Mouse (Mus musculus): ENCODE results near the gene Tead2.
"Not testable (repeated sequence)": the region's sequence is repeated elsewhere in the genome, so short reads cannot be mapped to it uniquely, and the experiment has no call there.

Gene Tead2

GRCm38 (mm10) chr7:45215673-45216441 lies at the start of gene Tead2:
Gene Tead2, plus strand, starts transcription at chr7:45215753.
- DNase-seq: no peak

GRCm38 (mm10) chr7:45166950-45167401 lies 48.6 kb upstream of the Tead2 start:
- peak; percentile 61 for DNase-seq

DNA sequence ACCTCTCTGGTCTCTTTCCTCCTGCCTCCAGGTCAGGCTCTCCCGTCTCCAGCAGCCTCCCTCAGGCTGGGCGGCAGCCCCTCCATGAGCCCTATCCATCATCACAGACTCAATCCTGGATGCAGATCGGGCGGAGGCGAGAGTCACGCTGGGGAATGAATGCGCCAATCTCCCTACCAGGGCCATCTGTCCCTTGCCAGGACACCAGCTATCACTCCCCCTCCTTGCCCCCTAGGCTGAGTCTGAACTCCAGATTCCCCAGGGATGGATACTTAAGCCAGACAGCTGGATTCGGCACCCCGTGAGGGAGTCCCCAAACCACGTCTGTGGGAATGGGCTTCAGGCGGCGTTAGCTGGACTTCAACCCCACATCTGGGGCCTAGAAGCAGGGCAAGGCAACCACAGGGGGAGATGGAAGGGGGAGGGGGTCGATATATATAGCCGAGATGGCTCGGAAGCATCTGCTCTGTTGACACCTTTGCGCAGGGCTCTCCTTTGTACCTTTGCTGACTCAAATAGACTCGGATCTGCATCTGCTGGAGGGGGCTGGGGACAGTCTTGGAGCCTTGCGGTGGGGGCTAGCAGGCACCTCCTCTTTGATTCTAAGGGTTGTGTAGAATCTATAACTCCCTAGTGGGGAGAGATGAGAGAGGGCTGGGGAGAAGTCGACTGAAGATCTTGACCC lies 47.6 kb upstream of the Tead2 start:
- peak; percentile 53 for DNase-seq

GRCm38 (mm10) chr7:45168656-45169055 lies 46.9 kb upstream of the Tead2 start:
- DNase-seq: peak; percentile 10

GRCm38 (mm10) chr7:45169495-45169894 lies 46.1 kb upstream of the Tead2 start:
- peak; percentile 53 for DNase-seq

DNA sequence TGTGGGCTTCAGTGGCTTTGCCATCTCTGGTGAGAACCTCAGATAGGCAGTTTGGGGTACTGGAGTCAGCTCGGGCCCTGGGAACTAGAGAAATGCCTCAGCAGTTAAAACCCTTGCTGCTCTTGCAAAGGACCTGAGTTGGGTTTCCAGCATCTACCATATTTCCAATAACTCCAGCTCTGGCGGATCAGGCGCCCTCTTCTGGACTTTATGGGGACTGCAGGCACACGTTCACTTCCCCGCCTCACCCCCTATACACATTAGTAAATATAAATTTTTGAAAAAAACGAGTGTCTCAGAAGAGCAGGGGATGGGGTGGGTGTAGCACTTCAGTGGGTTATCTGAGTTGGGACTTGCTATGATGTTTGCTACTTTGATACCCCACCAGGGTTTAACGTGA lies 42.6 kb upstream of the Tead2 start:
- DNase-seq: peak; percentile 57

DNA sequence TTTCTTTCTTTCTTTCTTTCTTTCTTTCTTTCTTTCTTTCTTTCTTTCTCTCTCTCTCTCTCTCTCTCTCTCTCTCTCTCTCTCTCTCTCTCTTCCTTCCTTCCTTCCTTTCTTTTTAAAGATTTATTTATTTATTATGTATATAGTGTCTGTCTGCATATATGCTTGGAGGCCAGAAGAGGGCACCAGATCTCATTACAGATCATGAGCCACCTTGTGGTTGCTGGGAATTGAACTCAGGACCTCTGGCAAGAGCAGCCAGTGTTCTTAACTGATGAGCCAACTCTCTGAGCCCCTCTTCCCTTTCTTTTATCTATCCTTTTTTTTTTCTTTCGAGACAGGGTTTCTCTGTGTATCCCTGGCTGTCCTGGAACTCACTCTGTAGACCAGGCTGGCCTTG lies 41.8 kb upstream of the Tead2 start:
- not testable (repeated sequence) for DNase-seq

DNA sequence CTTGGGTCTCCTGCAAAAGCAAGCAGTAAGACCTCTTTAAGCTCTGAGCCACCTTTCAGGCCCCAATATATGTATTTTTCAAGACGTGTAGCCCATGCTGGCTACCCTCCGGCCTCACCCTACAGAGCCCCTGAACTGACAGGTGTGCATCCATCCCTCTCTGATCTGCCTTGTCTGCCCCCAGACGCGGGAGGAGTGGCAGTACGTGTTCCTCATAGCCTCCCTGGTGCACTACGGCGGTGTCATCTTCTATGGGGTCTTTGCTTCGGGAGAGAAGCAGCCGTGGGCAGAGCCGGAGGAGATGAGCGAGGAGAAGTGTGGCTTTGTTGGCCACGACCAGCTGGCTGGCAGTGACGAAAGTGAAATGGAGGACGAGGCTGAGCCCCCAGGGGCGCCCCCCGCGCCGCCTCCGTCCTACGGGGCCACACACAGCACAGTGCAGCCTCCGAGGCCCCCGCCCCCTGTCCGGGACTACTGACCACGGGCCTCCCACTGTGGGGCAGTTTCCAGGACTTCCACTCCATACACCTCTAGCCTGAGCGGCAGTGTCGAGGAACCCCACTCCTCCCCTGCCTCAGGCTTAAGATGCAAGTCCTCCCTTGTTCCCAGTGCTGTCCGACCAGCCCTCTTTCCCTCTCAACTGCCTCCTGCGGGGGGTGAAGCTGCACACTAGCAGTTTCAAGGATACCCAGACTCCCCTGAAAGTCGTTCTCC lies 40.8 kb upstream of the Tead2 start:
- DNase-seq: no peak

- no peak for DNase-seq
These were observed 40.2 kb upstream of the Tead2 start for GRCm38 (mm10) chr7:45175398-45175797.

DNA sequence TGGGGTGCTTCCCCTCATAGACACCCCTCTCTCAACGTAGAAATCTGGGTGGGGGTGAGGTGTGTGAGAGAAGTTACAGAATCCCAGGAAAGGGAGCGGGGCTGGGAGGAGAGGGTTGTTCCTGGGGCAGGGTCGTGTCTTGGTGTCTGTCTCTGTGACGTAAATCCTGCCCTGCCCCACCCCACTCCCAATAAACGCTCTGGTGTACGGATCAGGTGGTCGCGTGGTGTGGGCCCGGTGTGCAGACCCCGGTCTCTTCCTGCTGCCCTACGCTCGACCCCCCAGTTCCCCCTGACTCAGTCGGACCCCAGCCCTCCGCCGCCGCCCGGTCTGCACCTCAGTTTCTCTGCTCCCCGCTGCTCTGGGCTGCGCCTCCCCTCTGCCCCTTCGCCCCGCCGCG lies 39.6 kb upstream of the Tead2 start:
- no peak for DNase-seq

GRCm38 (mm10) chr7:45176356-45176755 lies 39.2 kb upstream of the Tead2 start:
- peak; percentile 54 for DNase-seq

DNA sequence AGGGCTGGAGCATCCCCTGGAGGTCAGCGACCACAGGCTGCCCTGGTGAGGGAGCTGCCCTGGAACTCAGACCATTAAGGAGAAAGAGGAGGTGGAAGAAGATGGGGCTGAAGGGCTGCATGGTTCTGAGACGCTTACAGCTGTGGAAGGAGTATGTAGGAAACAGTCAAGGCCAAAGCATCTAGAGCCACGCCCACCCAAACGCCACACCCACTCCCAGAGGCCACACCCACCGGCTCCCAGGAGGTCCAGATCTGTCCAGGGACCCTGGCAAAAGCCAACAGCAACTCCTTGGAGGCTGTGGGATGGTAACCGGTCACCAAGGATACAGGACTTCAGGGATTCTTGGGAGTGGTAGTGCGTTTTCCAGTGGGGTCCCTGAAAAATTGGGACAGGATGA lies 37.0 kb upstream of the Tead2 start:
- DNase-seq: no peak

GRCm38 (mm10) chr7:45179469-45179868 lies 36.1 kb upstream of the Tead2 start, which contains the start of gene Gfy:
Gene Gfy, minus strand, starts transcription at chr7:45179569.
- DNase-seq: no peak

DNA sequence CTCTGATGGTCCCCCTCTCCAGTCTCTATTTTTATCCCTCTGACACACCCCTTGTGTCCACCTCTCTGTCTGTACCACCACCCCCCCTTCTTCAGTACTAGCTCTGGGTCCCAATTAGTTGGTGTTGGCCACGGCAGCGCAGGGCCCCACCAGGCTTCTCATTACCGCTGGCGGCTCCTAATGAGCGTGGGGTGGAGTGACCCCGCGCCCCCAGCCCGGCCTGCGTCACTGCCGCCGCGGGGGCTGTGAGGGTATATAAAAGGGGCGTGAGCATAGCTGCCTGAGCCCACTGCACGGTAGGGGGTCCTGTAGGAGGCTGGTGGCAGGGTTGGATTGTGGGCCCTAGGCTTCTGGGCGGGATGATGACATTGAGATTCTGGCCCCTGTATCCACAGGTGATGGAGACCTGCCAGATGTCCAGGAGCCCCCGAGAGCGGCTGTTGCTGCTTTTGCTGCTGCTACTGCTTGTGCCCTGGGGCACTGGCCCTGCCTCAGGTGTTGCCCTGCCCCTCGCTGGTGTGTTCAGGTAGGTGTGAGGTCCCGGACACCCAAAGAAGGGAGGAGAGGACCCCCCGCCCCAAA lies 34.6 kb upstream of the Tead2 start, which contains the start of gene Pth2:
TSS of gene Pth2 (plus strand) at position 100 of the 582 bp plus-strand sequence.
- no peak for DNase-seq

DNA sequence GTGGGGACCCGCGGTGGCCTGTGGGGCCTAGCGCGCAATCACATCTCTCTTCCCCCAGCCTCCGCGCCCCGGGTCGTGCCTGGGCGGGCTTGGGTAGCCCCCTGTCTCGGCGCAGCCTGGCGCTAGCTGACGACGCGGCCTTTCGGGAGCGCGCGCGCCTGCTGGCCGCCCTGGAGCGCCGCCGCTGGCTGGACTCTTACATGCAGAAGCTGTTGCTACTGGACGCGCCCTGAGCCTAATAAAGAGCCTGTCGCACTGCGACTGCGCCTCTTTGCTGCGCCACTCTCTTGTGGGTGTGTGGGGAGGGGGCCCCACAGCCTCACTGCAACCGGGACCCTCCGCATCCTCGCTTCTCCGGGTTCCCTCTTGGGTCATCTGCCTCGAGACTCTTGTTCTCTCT lies 34.0 kb upstream of the Tead2 start:
- no peak for DNase-seq

GRCm38 (mm10) chr7:45182199-45182601 lies 33.4 kb upstream of the Tead2 start:
- peak; percentile 80 for DNase-seq

DNA sequence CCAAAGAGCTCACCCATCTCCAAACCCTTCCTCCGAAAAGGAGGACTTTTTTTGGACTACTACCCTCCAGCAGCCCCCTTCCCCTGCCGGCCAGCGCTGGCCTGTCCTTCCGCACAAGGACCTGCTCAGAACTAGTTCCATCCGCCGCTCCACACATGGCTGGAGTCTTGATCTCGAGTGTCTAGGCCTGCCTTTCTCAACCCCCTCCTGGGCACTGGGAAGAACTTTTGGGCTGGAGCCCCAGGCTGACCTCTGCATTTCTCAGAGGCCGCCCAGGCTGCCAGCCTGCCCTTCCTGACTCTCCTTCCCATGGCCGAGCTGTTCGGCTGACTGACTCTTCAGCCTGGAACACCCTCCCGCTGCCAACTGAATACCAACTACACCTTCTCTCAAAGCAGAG lies 32.9 kb upstream of the Tead2 start:
- no peak for DNase-seq

DNA sequence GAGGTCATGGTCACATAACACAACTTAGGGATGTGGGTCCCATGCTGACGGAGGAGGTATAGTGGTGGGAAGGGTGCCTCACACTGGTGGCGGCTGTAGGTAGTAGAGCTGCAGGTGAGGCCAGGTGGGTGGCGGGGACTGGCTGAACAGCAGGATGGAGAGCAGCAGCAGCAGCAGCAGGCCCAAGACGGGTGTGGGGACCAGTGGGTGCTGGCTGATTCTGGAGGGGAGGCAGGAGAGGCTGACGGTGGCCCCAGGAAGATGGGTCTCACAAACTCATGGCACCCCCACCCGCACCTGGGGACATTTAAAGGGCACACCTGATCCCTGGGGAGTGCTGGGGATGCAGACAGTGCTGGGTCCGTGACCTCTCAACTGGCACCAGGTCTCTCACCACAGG lies 31.9 kb upstream of the Tead2 start:
- no peak for DNase-seq

DNA sequence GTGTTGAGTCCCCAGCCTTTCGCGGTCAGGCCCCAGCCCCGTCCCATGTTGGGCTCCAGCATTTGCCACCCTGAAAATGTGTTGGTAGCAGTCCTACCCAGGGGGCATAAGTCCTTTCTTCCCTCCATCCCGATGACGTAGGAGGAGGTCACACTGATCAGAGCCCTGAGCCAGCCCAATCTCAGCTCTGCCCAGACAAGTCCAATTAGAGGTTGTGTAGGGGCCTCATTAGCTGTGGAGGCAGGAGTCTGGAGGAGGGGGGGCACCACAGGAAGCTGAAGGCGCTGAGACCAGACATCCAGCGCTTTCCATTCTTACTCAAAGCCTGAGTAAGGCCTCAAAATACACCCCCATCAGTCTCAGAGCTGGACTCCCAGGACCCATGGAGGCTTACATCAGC lies 29.6 kb upstream of the Tead2 start:
- DNase-seq: no peak

GRCm38 (mm10) chr7:45189600-45189999 lies 26.0 kb upstream of the Tead2 start:
- DNase-seq: no peak

GRCm38 (mm10) chr7:45190186-45190585 lies 25.4 kb upstream of the Tead2 start:
- no peak for DNase-seq

GRCm38 (mm10) chr7:45191161-45191560 lies 24.4 kb upstream of the Tead2 start:
- DNase-seq: no peak

- DNase-seq: no peak
These were observed 23.7 kb upstream of the Tead2 start for GRCm38 (mm10) chr7:45191803-45192363.

All from right cerebral cortex, postnatal 14 days (tissue).